Mouse (Mus musculus) hindbrain, embryonic 14.5 days (tissue): ENCODE results near the gene Cenpv. TPM values are rescaled to one million over a fixed set of nuclear protein-coding genes. Genes with fewer than 3 reads are reported as not detected.

ENCODE experiments used
- ATAC-seq: fragments of 200-750 bp; cut with Nextera tagmentation; 2 replicates; pipeline ENCODE4 v1.8.0; 2017; ENCODE audit warnings: moderate number of reproducible peaks, mild to moderate bottlenecking, moderate TSS enrichment, moderate library complexity; ENCODE audit not compliant: low FRiP score
- DNase-seq: peaks from one replicate; pipeline ENCODE4 v3.0.0-alpha.2; 2015; ENCODE audit warnings: low spot score
- H3K27ac ChIP-seq: fragments of 300-500 bp; sonication (generic); 2 replicates; pipeline ENCODE4 v1.5.1; 2014; ENCODE audit warnings: mild to moderate bottlenecking, moderate library complexity
- H3K27me3 ChIP-seq: fragments of 300-500 bp; sonication (generic); 2 replicates; pipeline ENCODE4 v1.6.1; 2014; ENCODE audit warnings: mild to moderate bottlenecking, low read length, mixed read lengths; ENCODE audit not compliant: control insufficient read depth, insufficient read depth
- H3K36me3 ChIP-seq: fragments of 300-500 bp; sonication (generic); replicated peaks from 2 replicates; pipeline ENCODE4 v1.6.1; 2014; ENCODE audit not compliant: control insufficient read depth, insufficient read depth
- H3K4me1 ChIP-seq: fragments of 300-500 bp; sonication (generic); replicated peaks from 2 replicates; pipeline ENCODE4 v1.6.1; 2014; ENCODE audit warnings: antibody characterized with exemption, low read length, mixed read lengths; ENCODE audit not compliant: control insufficient read depth, insufficient read depth
- H3K4me2 ChIP-seq: fragments of 300-500 bp; sonication (generic); replicated peaks from 2 replicates; pipeline ENCODE4 v1.6.1; 2014; ENCODE audit warnings: mild to moderate bottlenecking, moderate library complexity
- H3K4me3 ChIP-seq: fragments of 300-500 bp; sonication (generic); replicated peaks from 2 replicates; pipeline ENCODE4 v1.5.1; 2014; ENCODE audit warnings: mild to moderate bottlenecking, low read length
- H3K9ac ChIP-seq: fragments of 300-500 bp; sonication (generic); 2 replicates; pipeline ENCODE4 v1.6.1; 2014
- H3K9me3 ChIP-seq: fragments of 300-500 bp; sonication (generic); 2 replicates; pipeline ENCODE4 v1.6.1; 2016; ENCODE audit warnings: low read length; ENCODE audit not compliant: control insufficient read depth
- WGBS: fragments of 180-500 bp; shearing (Covaris S2); extraction: QIAGEN DNeasy Blood & Tissue Kit; methylation state at CpG from one replicate; pipeline ENCODE4 v1.1.7; 2014; 5-methylcytosine and 5-hydroxymethylcytosine counted together
- polyA plus RNA-seq: library from polyadenylated mRNA; unstranded; fragments of >200 nt; fragmentation: Nextera tagmentation; extraction: Ambion mirVana; gene quantifications from 2 replicates; pipeline ENCODE4 v1.2.1, GENCODE M21; 2014

Gene Cenpv
- polyA plus RNA-seq, 1 experiment from 2014 or later = 64.8 TPM

- H3K27me3 ChIP-seq = no peaks in the 10 kb centered on the region
- peaks cover 6% of the 10 kb centered on the region; the same call in 1 of the 2 replicates for H3K36me3 ChIP-seq
- peak within 1 kb of the TSS; percentile 75; the same call in 1 of the 2 replicates for H3K27ac ChIP-seq
- H3K4me2 ChIP-seq = peak within 1 kb of the TSS; percentile 76
- no peaks in the 10 kb centered on the region; the same call in none of the 2 replicates for H3K4me1 ChIP-seq
- peak within 1 kb of the TSS; percentile 41 for H3K4me3 ChIP-seq
- peak within 1 kb of the TSS; percentile 63 for H3K9ac ChIP-seq
- no peak for DNase-seq
- no peaks in the 10 kb centered on the region for H3K9me3 ChIP-seq
- no peak for ATAC-seq
- WGBS = 80% methylated on average over 6 of the region's 6 CpGs
Observed at GRCm38 (mm10) chr11:62573959-62574702, 35.1 kb upstream of the Cenpv start, which contains the start of gene Trpv2. TSS of gene Trpv2 (plus strand) at chr11:62574486.

- WGBS = 71% methylated on average over 3 of the region's 3 CpGs
- no peaks in the 10 kb centered on the region for H3K27me3 ChIP-seq
- no peak for ATAC-seq
- DNase-seq = no peak
- no peak overlapping the region for H3K4me2 ChIP-seq
- H3K36me3 ChIP-seq = no peaks in the 10 kb centered on the region
- H3K9ac ChIP-seq = no peak overlapping the region
- no peak overlapping the region for H3K27ac ChIP-seq
- H3K9me3 ChIP-seq = no peaks in the 10 kb centered on the region
- H3K4me3 ChIP-seq = no peak overlapping the region
- no peaks in the 10 kb centered on the region for H3K4me1 ChIP-seq
Observed at GRCm38 (mm10) chr11:62568300-62568699, 29.2 kb upstream of the Cenpv start.

- 94% methylated on average over 1 of the region's 1 CpGs for WGBS
- no peak for DNase-seq
- H3K9ac ChIP-seq = no peak overlapping the region
- no peak overlapping the region for H3K4me2 ChIP-seq
- no peaks in the 10 kb centered on the region for H3K27me3 ChIP-seq
- no peak overlapping the region for H3K4me3 ChIP-seq
- H3K36me3 ChIP-seq = no peaks in the 10 kb centered on the region
- no peak for ATAC-seq
- H3K4me1 ChIP-seq = no peaks in the 10 kb centered on the region
- H3K9me3 ChIP-seq = no peaks in the 10 kb centered on the region
- H3K27ac ChIP-seq = no peak overlapping the region
Observed at GRCm38 (mm10) chr11:62566211-62566610, 27.1 kb upstream of the Cenpv start.

GRCm38 (mm10) chr11:62565747-62566146 is 26.7 kb upstream of the Cenpv start:
- Histone ChIP-seq H3K9ac (no peak overlapping the region), H3K4me1 (no peaks in the 10 kb centered on the region), H3K27ac (no peak overlapping the region), H3K27me3 (no peaks in the 10 kb centered on the region), H3K4me3 (no peak overlapping the region), H3K9me3 (no peaks in the 10 kb centered on the region), H3K4me2 (no peak overlapping the region), H3K36me3 (no peaks in the 10 kb centered on the region)
- DNase-seq (no peak), ATAC-seq (no peak)
- 82% methylated on average over 7 of the region's 7 CpGs for WGBS

- no peak for DNase-seq
- H3K27ac ChIP-seq = no peak overlapping the region
- 0 out of 2 replicates have a peak, but pooled peaks cover 4% of the 10 kb centered on the region for H3K4me1 ChIP-seq
- H3K9me3 ChIP-seq = no peaks in the 10 kb centered on the region
- no peak overlapping the region for H3K4me2 ChIP-seq
- H3K27me3 ChIP-seq = no peaks in the 10 kb centered on the region
- H3K4me3 ChIP-seq = no peak overlapping the region
- 92% methylated on average over 2 of the region's 2 CpGs for WGBS
- no peak overlapping the region for H3K9ac ChIP-seq
- no peak for ATAC-seq
- no peaks in the 10 kb centered on the region for H3K36me3 ChIP-seq
Observed at GRCm38 (mm10) chr11:62563590-62563989, 24.5 kb upstream of the Cenpv start.

GRCm38 (mm10) chr11:62560463-62561016 is 21.5 kb upstream of the Cenpv start:
- no peak for ATAC-seq
- Histone ChIP-seq H3K9me3 (no peaks in the 10 kb centered on the region), H3K27me3 (no peaks in the 10 kb centered on the region), H3K4me1 (0 out of 2 replicates have a peak, but pooled peaks cover 4% of the 10 kb centered on the region), H3K4me3 (peak overlapping the region; percentile 23), H3K27ac (no peak overlapping the region), H3K36me3 (0 out of 2 replicates have a peak, but pooled peaks cover 3% of the 10 kb centered on the region), H3K4me2 (peak overlapping the region; percentile 54), H3K9ac (0 out of 2 replicates have a peak overlapping the region, but pooled peaks have one; percentile 7)
- WGBS = 29% methylated on average over 43 of the region's 43 CpGs
- DNase-seq = no peak

GRCm38 (mm10) chr11:62558961-62559646 is 20.0 kb upstream of the Cenpv start:
- no peaks in the 10 kb centered on the region for H3K27me3 ChIP-seq
- ATAC-seq = no peak
- no peak for DNase-seq
- H3K9me3 ChIP-seq = no peaks in the 10 kb centered on the region
- H3K4me2 ChIP-seq = no peak overlapping the region
- no peak overlapping the region for H3K4me3 ChIP-seq
- no peak overlapping the region for H3K27ac ChIP-seq
- H3K36me3 ChIP-seq = peaks cover 16% of the 10 kb centered on the region
- WGBS = 71% methylated on average over 6 of the region's 6 CpGs
- H3K4me1 ChIP-seq = peaks cover 17% of the 10 kb centered on the region
- H3K9ac ChIP-seq = no peak overlapping the region

- H3K4me1 ChIP-seq = peaks cover 26% of the 10 kb centered on the region
- H3K27me3 ChIP-seq = no peaks in the 10 kb centered on the region
- 78% methylated on average over 2 of the region's 2 CpGs for WGBS
- H3K4me3 ChIP-seq = no peak overlapping the region
- no peaks in the 10 kb centered on the region for H3K9me3 ChIP-seq
- H3K4me2 ChIP-seq = no peak overlapping the region
- no peak overlapping the region for H3K27ac ChIP-seq
- ATAC-seq (no peak), DNase-seq (no peak)
- H3K9ac ChIP-seq = no peak overlapping the region
- H3K36me3 ChIP-seq = peaks cover 26% of the 10 kb centered on the region
Observed at GRCm38 (mm10) chr11:62558152-62558551, 19.1 kb upstream of the Cenpv start.

GRCm38 (mm10) chr11:62557205-62557604 is 18.1 kb upstream of the Cenpv start:
- WGBS = 73% methylated on average over 5 of the region's 5 CpGs
- Histone ChIP-seq H3K4me2 (no peak overlapping the region), H3K4me3 (no peak overlapping the region), H3K9ac (no peak overlapping the region), H3K36me3 (peaks cover 28% of the 10 kb centered on the region), H3K4me1 (peaks cover 27% of the 10 kb centered on the region), H3K27ac (no peak overlapping the region), H3K27me3 (no peaks in the 10 kb centered on the region), H3K9me3 (no peaks in the 10 kb centered on the region)
- ATAC-seq (no peak), DNase-seq (no peak)
